Mouse (Mus musculus) heart, postnatal 0 days (tissue): ENCODE results near the gene Rptor. TPM values are rescaled to one million over a fixed set of nuclear protein-coding genes. Genes with fewer than 3 reads are reported as not detected.

Experiments used
- ATAC-seq: fragments of 200-750 bp; cut with Nextera tagmentation; 2 replicates; pipeline ENCODE4 v1.8.0; 2017; ENCODE audit warnings: low read depth, moderate number of reproducible peaks, moderate library complexity; ENCODE audit not compliant: insufficient read depth
- DNase-seq: peaks from one replicate; pipeline ENCODE4 v3.0.0-alpha.2; 2016; ENCODE audit warnings: low spot score
- H3K27ac ChIP-seq: fragments of 300-500 bp; sonication (generic); 2 replicates; pipeline ENCODE4 v1.5.1; 2014; ENCODE audit warnings: low read depth, mild to moderate bottlenecking
- H3K27me3 ChIP-seq: fragments of 300-500 bp; sonication (generic); 2 replicates; pipeline ENCODE4 v1.6.1; 2014; ENCODE audit warnings: low read length, mixed read lengths; ENCODE audit not compliant: control insufficient read depth, insufficient read depth
- H3K36me3 ChIP-seq: fragments of 300-500 bp; sonication (generic); replicated peaks from 2 replicates; pipeline ENCODE4 v1.6.1; 2014; ENCODE audit warnings: low read length, mixed read lengths; ENCODE audit not compliant: control insufficient read depth, insufficient read depth
- H3K4me1 ChIP-seq: fragments of 300-500 bp; sonication (generic); 2 replicates; pipeline ENCODE4 v1.6.1; 2014; ENCODE audit warnings: antibody characterized with exemption; ENCODE audit not compliant: control insufficient read depth, insufficient read depth
- H3K4me2 ChIP-seq: fragments of 300-500 bp; sonication (generic); 2 replicates; pipeline ENCODE4 v1.6.1; 2014; ENCODE audit warnings: low read depth, mild to moderate bottlenecking, low read length, moderate library complexity
- H3K4me3 ChIP-seq: fragments of 300-500 bp; sonication (generic); 2 replicates; pipeline ENCODE4 v1.5.1; 2014; ENCODE audit warnings: low read depth, low read length
- H3K9ac ChIP-seq: fragments of 300-500 bp; sonication (generic); replicated peaks from 2 replicates; pipeline ENCODE4 v1.6.1; 2014; ENCODE audit warnings: low read depth, low read length, mixed read lengths
- H3K9me3 ChIP-seq: fragments of 300-500 bp; sonication (generic); replicated peaks from 2 replicates; pipeline ENCODE4 v1.6.1; 2016; ENCODE audit warnings: low read length; ENCODE audit not compliant: control insufficient read depth
- CTCF ChIP-seq: IDR thresholded peaks from 2 replicates; pipeline ENCODE4 v1.5.1; 2016; ENCODE audit warnings: antibody characterized with exemption, control low read depth, low read depth
- EP300 ChIP-seq: IDR thresholded peaks from 2 replicates; pipeline ENCODE4 v1.6.1; 2016; ENCODE audit warnings: antibody characterized with exemption, low read depth
- WGBS: fragments of 180-500 bp; shearing (Covaris S2); extraction: QIAGEN DNeasy Blood & Tissue Kit; methylation state at CpG from one replicate; pipeline ENCODE4 v1.1.7; 2014; 5-methylcytosine and 5-hydroxymethylcytosine counted together
- polyA plus RNA-seq: library from polyadenylated mRNA; unstranded; fragments of >200 nt; fragmentation: Nextera tagmentation; extraction: Ambion mirVana; gene quantifications from 2 replicates; pipeline ENCODE4 v1.2.1, GENCODE M21; 2015
- total RNA-seq: library from RNA; depleted of rRNA; stranded (reverse); fragments of >200 nt; gene quantifications from 2 replicates; pipeline ENCODE4 v1.2.3, GENCODE M21; 2014; ENCODE audit warnings: low replicate concordance

Gene Rptor
- total and polyA plus RNA-seq, 2 experiments from 2014 or later: 4.8 to 39.8 TPM

GRCm38 (mm10) chr11:119744436-119744835, 141.7 kb downstream of the Rptor start:
- no peak overlapping the region for H3K4me2 ChIP-seq
- no peaks in the 10 kb centered on the region for H3K27me3 ChIP-seq
- no peak for ATAC-seq
- H3K27ac ChIP-seq: no peak overlapping the region
- H3K9ac ChIP-seq: no peak overlapping the region
- H3K36me3 ChIP-seq: peaks cover 6% of the 10 kb centered on the region; the same call in 1 of the 2 replicates
- no peak for DNase-seq
- WGBS: 82% methylated on average over 4 of the region's 4 CpGs
- H3K4me3 ChIP-seq: no peak overlapping the region
- H3K4me1 ChIP-seq: no peaks in the 10 kb centered on the region
- TF ChIP-seq CTCF (no peak), EP300 (no peak)
- no peaks in the 10 kb centered on the region for H3K9me3 ChIP-seq

- no peak overlapping the region for H3K27ac ChIP-seq
- no peaks in the 10 kb centered on the region for H3K4me1 ChIP-seq
- H3K27me3 ChIP-seq: no peaks in the 10 kb centered on the region
- H3K36me3 ChIP-seq: peaks cover 6% of the 10 kb centered on the region; the same call in 1 of the 2 replicates
- H3K4me3 ChIP-seq: no peak overlapping the region
- no peaks in the 10 kb centered on the region for H3K9me3 ChIP-seq
- no peak overlapping the region for H3K9ac ChIP-seq
- DNase-seq (no peak), ATAC-seq (no peak)
- no peak overlapping the region for H3K4me2 ChIP-seq
- WGBS: 89% methylated on average over 7 of the region's 7 CpGs
- TF ChIP-seq CTCF (no peak), EP300 (no peak)
These were observed 142.6 kb downstream of the Rptor start for GRCm38 (mm10) chr11:119745333-119745732.

- Histone ChIP-seq H3K27ac (no peak overlapping the region), H3K27me3 (no peaks in the 10 kb centered on the region), H3K9ac (no peak overlapping the region), H3K4me2 (no peak overlapping the region), H3K9me3 (no peaks in the 10 kb centered on the region), H3K4me3 (no peak overlapping the region), H3K4me1 (no peaks in the 10 kb centered on the region), H3K36me3 (peaks cover 15% of the 10 kb centered on the region; the same call in 1 of the 2 replicates)
- ATAC-seq (no peak), DNase-seq (no peak)
- TF ChIP-seq EP300: no peak
- no peak for TF ChIP-seq CTCF
- WGBS: 80% methylated on average over 6 of the region's 6 CpGs
These were observed 151.8 kb downstream of the Rptor start for GRCm38 (mm10) chr11:119754459-119754858.

GRCm38 (mm10) chr11:119758214-119758613, 155.5 kb downstream of the Rptor start:
- H3K4me2 ChIP-seq: no peak overlapping the region
- H3K4me3 ChIP-seq: no peak overlapping the region
- ATAC-seq (no peak), DNase-seq (no peak)
- WGBS: 95% methylated on average over 5 of the region's 5 CpGs
- H3K9ac ChIP-seq: no peak overlapping the region
- TF ChIP-seq CTCF: no peak
- H3K27ac ChIP-seq: no peak overlapping the region
- H3K9me3 ChIP-seq: no peaks in the 10 kb centered on the region
- H3K4me1 ChIP-seq: no peaks in the 10 kb centered on the region
- no peaks in the 10 kb centered on the region for H3K27me3 ChIP-seq
- peaks cover 15% of the 10 kb centered on the region; the same call in 1 of the 2 replicates for H3K36me3 ChIP-seq

DNA sequence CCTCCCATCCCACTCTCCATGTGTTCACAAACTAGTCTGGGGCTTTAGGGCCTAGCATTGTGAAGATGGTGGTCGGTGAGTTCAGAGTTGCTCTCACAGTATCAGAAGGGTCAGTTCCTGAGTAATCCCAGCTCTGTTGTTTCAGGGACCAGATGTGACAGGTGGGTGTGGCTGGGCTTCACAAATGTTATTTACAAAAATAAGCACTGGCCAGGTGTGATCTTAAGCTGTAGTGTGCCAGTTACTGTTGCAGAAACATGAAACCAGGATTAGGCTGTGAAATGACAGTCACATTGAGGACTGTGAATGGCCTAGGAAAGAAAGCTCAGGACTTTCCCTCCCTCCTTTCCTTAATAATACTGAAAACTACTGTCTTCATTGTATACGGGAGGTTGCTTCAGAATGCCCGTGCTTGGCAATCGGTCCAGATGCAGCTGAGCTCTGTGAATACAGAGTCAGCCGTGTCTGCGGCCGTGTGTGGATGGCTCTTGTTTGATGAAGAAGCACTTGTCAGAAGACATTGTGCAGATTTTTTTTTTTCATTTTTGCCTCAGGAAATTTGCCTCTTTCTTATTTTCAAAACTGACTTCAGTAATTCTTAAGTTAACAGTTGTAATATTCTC, 156.1 kb downstream of the Rptor start:
- TF ChIP-seq EP300 (no peak), CTCF (no peak)
- Histone ChIP-seq H3K4me1 (no peaks in the 10 kb centered on the region), H3K9ac (no peak overlapping the region), H3K27ac (no peak overlapping the region), H3K9me3 (no peaks in the 10 kb centered on the region), H3K36me3 (peaks cover 15% of the 10 kb centered on the region; the same call in 1 of the 2 replicates), H3K4me3 (no peak overlapping the region), H3K27me3 (no peaks in the 10 kb centered on the region), H3K4me2 (no peak overlapping the region)
- 88% methylated on average over 7 of the region's 7 CpGs for WGBS
- no peak for ATAC-seq
- DNase-seq: no peak

DNA sequence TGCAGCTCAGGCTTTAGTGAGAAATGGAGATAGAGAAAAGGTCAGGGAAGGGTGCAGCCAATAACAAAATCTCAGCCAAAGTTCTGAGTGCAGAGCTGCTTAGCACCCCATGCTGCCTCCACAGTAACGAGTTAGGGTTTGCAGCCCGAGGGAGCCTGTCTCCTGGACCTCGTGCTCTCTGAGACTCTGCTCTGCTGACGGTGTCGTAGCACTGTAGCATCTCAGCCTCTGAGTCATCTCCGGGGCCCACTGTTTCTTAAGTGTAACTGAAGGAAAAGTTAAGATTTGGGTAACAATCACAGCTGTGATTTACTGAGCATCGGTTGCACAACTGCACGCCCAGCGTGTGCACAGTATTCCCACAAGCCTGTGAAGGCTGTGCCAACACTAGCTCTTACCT, 160.2 kb downstream of the Rptor start:
- Histone ChIP-seq H3K9ac (no peak overlapping the region), H3K27ac (no peak overlapping the region), H3K27me3 (no peaks in the 10 kb centered on the region), H3K4me1 (peaks cover 7% of the 10 kb centered on the region; the same call in 1 of the 2 replicates), H3K9me3 (no peaks in the 10 kb centered on the region), H3K36me3 (0 out of 2 replicates have a peak, but pooled peaks cover 3% of the 10 kb centered on the region), H3K4me2 (no peak overlapping the region), H3K4me3 (no peak overlapping the region)
- 83% methylated on average over 9 of the region's 9 CpGs for WGBS
- no peak for ATAC-seq
- no peak for DNase-seq
- TF ChIP-seq EP300: no peak
- no peak for TF ChIP-seq CTCF
